ENCODE assay signal across 8 mouse cellular contexts in the genomic region with DNA sequence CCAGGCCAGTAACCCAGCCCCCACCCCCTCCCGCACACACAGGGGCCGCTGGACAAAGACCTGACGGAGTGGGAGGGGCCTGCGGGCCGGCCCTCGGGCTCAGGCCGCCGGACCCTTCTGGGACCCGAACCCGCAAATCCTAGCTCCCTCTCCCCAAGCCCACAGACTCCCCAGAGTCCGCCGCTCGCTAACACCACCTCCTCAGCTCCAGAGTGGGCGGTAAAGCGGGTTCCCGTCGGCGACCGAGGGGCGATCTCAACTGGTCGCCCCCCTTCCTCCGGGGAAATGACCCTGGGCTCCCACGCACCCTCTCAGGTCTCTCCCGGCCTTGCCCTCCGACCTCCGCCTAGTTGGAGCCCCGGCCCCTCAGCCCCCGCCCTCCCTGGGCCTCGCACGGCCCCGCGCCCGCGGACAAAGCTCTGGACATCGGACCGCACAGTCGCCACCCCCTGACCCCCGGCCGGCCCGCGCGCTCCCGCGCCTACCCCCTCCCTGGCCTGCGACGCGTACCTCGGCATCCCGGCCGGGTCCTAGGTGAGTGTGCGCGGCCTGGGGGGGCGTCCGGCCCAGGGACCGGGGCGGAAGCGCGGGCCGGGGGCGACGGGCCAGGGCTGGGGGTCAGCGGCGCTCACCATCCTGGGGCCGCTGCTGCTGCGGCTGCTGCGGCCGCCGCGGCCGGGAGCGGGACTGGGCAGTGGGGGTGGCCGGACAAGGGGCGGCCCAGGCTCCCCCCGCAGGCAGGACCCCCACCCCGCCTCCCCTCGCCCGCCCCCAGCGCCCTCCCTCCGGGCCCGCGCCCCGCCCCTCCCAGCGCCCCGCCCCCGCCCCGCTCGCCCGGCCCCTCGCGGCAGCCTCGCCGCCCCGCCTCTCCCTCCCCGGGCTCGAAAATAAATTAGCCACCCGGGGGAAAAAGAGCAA. TPM values are rescaled to one million over a fixed set of nuclear protein-coding genes. Genes with fewer than 3 reads are reported as not detected.
DNase-seq lines count a peak whose midpoint lies in the region; ATAC-seq and TF ChIP-seq lines count a peak whose summit lies in the region.

A gene (minus strand): TSS at position 755 of the 918 bp plus-strand sequence.

- TF ChIP-seq CTCF in hindbrain, postnatal 0 days (IDR thresholded peaks at IDR 0.05; ENCODE audit: low read depth): no peak

- peak within 1 kb of the TSS; percentile 99 for H3K27ac ChIP-seq in forebrain, embryonic 10.5 days
- peak within 1 kb of the TSS; percentile 79 for H3K27ac ChIP-seq in hindbrain, postnatal 0 days
- H3K27ac ChIP-seq in liver, embryonic 15.5 days (replicated peaks): peak within 1 kb of the TSS; percentile 84
- peak within 1 kb of the TSS; percentile 81 for H3K27ac ChIP-seq in stomach, embryonic 14.5 days (ENCODE audit: low read length)

- peaks cover 23% of the 10 kb centered on the region for H3K27me3 ChIP-seq in forebrain, embryonic 10.5 days (ENCODE audit: poor library complexity, severe bottlenecking)
- no peaks in the 10 kb centered on the region for H3K27me3 ChIP-seq in hindbrain, postnatal 0 days (ENCODE audit: insufficient read depth, low read length)
- H3K27me3 ChIP-seq in liver, embryonic 15.5 days: peaks cover 66% of the 10 kb centered on the region
- H3K27me3 ChIP-seq in stomach, embryonic 14.5 days (ENCODE audit: control insufficient read depth, insufficient read depth, low read length): no peaks in the 10 kb centered on the region

- peak within 1 kb of the TSS; percentile 90 for H3K4me3 ChIP-seq in forebrain, embryonic 10.5 days
- peak within 1 kb of the TSS; percentile 65 for H3K4me3 ChIP-seq in hindbrain, postnatal 0 days (ENCODE audit: low read length)
- H3K4me3 ChIP-seq in liver, embryonic 15.5 days (replicated peaks): peak within 1 kb of the TSS; percentile 61
- peak within 1 kb of the TSS; percentile 94 for H3K4me3 ChIP-seq in stomach, embryonic 14.5 days (ENCODE audit: low read depth, low read length)

- H3K9ac ChIP-seq in hindbrain, postnatal 0 days (replicated peaks; ENCODE audit: low read length): peak within 1 kb of the TSS; percentile 70
- peak within 1 kb of the TSS; percentile 43; the same call in 1 of the 2 replicates for H3K9ac ChIP-seq in liver, embryonic 15.5 days
- H3K9ac ChIP-seq in stomach, embryonic 14.5 days (replicated peaks; ENCODE audit: low read depth, low read length): peak within 1 kb of the TSS; percentile 86

- H3K4me1 ChIP-seq in forebrain, embryonic 10.5 days: peaks cover 98% of the 10 kb centered on the region
- H3K4me1 ChIP-seq in hindbrain, postnatal 0 days (ENCODE audit: insufficient read depth, low read length): peaks cover 15% of the 10 kb centered on the region
- peaks cover 24% of the 10 kb centered on the region; the same call in 1 of the 2 replicates for H3K4me1 ChIP-seq in liver, embryonic 15.5 days (replicated peaks)
- peaks cover 30% of the 10 kb centered on the region for H3K4me1 ChIP-seq in stomach, embryonic 14.5 days (ENCODE audit: control insufficient read depth, insufficient read depth, low read length)

- H3K4me2 ChIP-seq in hindbrain, postnatal 0 days (ENCODE audit: low read depth, low read length): peak within 1 kb of the TSS; percentile 74
- peak within 1 kb of the TSS; percentile 61 for H3K4me2 ChIP-seq in liver, embryonic 15.5 days
- peak within 1 kb of the TSS; percentile 70 for H3K4me2 ChIP-seq in stomach, embryonic 14.5 days (replicated peaks; ENCODE audit: low read depth, low read length)

- H3K9me3 ChIP-seq in forebrain, embryonic 10.5 days: no peaks in the 10 kb centered on the region
- no peaks in the 10 kb centered on the region for H3K9me3 ChIP-seq in hindbrain, postnatal 0 days (ENCODE audit: low read length)
- H3K9me3 ChIP-seq in liver, embryonic 15.5 days (replicated peaks): no peaks in the 10 kb centered on the region
- H3K9me3 ChIP-seq in stomach, embryonic 14.5 days (ENCODE audit: control insufficient read depth, low read depth, low read length): no peaks in the 10 kb centered on the region

- peak; percentile 17 for DNase-seq in right cerebral cortex, postnatal 4 days
- DNase-seq in right cerebral cortex, postnatal 10 days (ENCODE audit: low spot score in 2 of 2): no peak
- DNase-seq in forebrain, embryonic 10.5 days (ENCODE audit: extremely low spot score, low spot score): no peak
- no peak for DNase-seq in hindbrain, postnatal 0 days (ENCODE audit: low spot score)
- DNase-seq in cerebellum, adult 8-10 months: no peak
- DNase-seq in frontal cortex, postnatal 10 days (ENCODE audit: low spot score in 2 of 2): no peak

- ATAC-seq in hindbrain, postnatal 0 days: peak; percentile 30
- peak; percentile 56 for ATAC-seq in liver, embryonic 15.5 days (ENCODE audit: insufficient read depth)
- peak; percentile 26 for ATAC-seq in stomach, embryonic 14.5 days (ENCODE audit: insufficient number of reproducible peaks, insufficient read depth, low FRiP score, low read depth)

- under 1% methylated on average over 91 of the region's 96 CpGs for whole genome bisulfite sequencing in forebrain, embryonic 10.5 days
- under 1% methylated on average over 67 of the region's 96 CpGs for WGBS in hindbrain, postnatal 0 days
- WGBS in liver, embryonic 15.5 days (ENCODE audit: insufficient replicate concordance): 2% methylated on average over 79 of the region's 96 CpGs
- 1% methylated on average over 62 of the region's 96 CpGs for WGBS in stomach, embryonic 14.5 days

- peaks cover 15% of the 10 kb centered on the region for H3K36me3 ChIP-seq in forebrain, embryonic 10.5 days (replicated peaks)
- no peaks in the 10 kb centered on the region for H3K36me3 ChIP-seq in hindbrain, postnatal 0 days (ENCODE audit: insufficient read depth, low read length)
- no peaks in the 10 kb centered on the region for H3K36me3 ChIP-seq in liver, embryonic 15.5 days (replicated peaks)
- H3K36me3 ChIP-seq in stomach, embryonic 14.5 days (ENCODE audit: control insufficient read depth, insufficient read depth, low read length): no peaks in the 10 kb centered on the region

RNA-seq across cellular contexts. Expression of the gene that starts here (rescaled TPM):
- 0.80 and 0.82 TPM in 2 replicates for polyA plus RNA-seq in forebrain, embryonic 10.5 days (2016; fragmentation: Nextera tagmentation; extraction: Ambion mirVana)
- 2.3 and 4.0 TPM in 2 replicates for total RNA-seq in hindbrain, postnatal 0 days (2014; rRNA removed)
- polyA plus RNA-seq in hindbrain, postnatal 0 days (2015; fragmentation: Nextera tagmentation; extraction: Ambion mirVana): 0.10 and 0.11 TPM in 2 replicates
- polyA plus RNA-seq in liver, embryonic 15.5 days (2015; fragmentation: Nextera tagmentation; extraction: Ambion mirVana): 0.07 and 0.08 TPM in 2 replicates
- 0.38 and 0.41 TPM in 2 replicates for polyA plus RNA-seq in stomach, embryonic 14.5 days (2014; fragmentation: Nextera tagmentation; extraction: Ambion mirVana)

Comparison
In these comparisons a context has a peak if more than half of its experiments do, and no peak if none do; other contexts are left out.
1. Peak in ATAC-seq, H3K4me3 ChIP-seq, H3K27ac ChIP-seq, H3K9ac ChIP-seq and H3K4me2 ChIP-seq in liver, embryonic 15.5 days; RNA of the gene not detected or under 1 TPM.
2. Peak in ATAC-seq, H3K4me3 ChIP-seq, H3K27ac ChIP-seq, H3K9ac ChIP-seq and H3K4me2 ChIP-seq in stomach, embryonic 14.5 days; RNA of the gene not detected or under 1 TPM.